Mouse (Mus musculus) ES-E14 (cell line): ENCODE results near the gene Clic4.

Experiments used
- CHD2 ChIP-seq: IDR thresholded peaks from 2 replicates; pipeline ENCODE4 v1.6.1; 2014; ENCODE audit warnings: mild to moderate bottlenecking, low read depth, low read length, inconsistent platforms
- ZC3H11A ChIP-seq: IDR thresholded peaks from 2 replicates; pipeline ENCODE4 v1.6.1; 2012; ENCODE audit warnings: low read depth, mild to moderate bottlenecking, inconsistent platforms, low read length, borderline replicate concordance
- ZNF384 ChIP-seq: IDR thresholded peaks from 2 replicates; pipeline ENCODE4 v1.6.1; 2012; ENCODE audit warnings: low read depth, low read length, inconsistent platforms

GRCm38 (mm10) chr4:135306971-135307632 lies 34.5 kb upstream of the Clic4 start:
- no peak for TF ChIP-seq ZNF384
- no peak for TF ChIP-seq ZC3H11A
- no peak; the same call in 1 of the 2 replicates for TF ChIP-seq CHD2
